Mouse (Mus musculus) liver, embryonic 15.5 days (tissue): ENCODE results near the gene Lrit3. TPM values are rescaled to one million over a fixed set of nuclear protein-coding genes. Genes with fewer than 3 reads are reported as not detected.

Experiments
- ATAC-seq: fragments of 200-750 bp; cut with Nextera tagmentation; 2 replicates; pipeline ENCODE4 v1.8.0; 2017; ENCODE audit warnings: moderate number of reproducible peaks, mild to moderate bottlenecking, moderate library complexity; ENCODE audit not compliant: insufficient read depth
- H3K27ac ChIP-seq: fragments of 300-500 bp; sonication (generic); replicated peaks from 2 replicates; pipeline ENCODE4 v1.5.1; 2015; ENCODE audit warnings: mild to moderate bottlenecking, inconsistent platforms
- H3K27me3 ChIP-seq: fragments of 300-500 bp; sonication (generic); 2 replicates; pipeline ENCODE4 v1.6.1; 2015; ENCODE audit warnings: mild to moderate bottlenecking, inconsistent platforms
- H3K36me3 ChIP-seq: fragments of 300-500 bp; sonication (generic); replicated peaks from 2 replicates; pipeline ENCODE4 v1.6.1; 2015; ENCODE audit warnings: moderate library complexity, mild to moderate bottlenecking, inconsistent platforms
- H3K4me1 ChIP-seq: fragments of 300-500 bp; sonication (generic); replicated peaks from 2 replicates; pipeline ENCODE4 v1.6.1; 2015; ENCODE audit warnings: inconsistent platforms
- H3K4me2 ChIP-seq: fragments of 300-500 bp; sonication (generic); 2 replicates; pipeline ENCODE4 v1.6.1; 2015; ENCODE audit warnings: moderate library complexity, mild to moderate bottlenecking, inconsistent platforms
- H3K4me3 ChIP-seq: fragments of 300-500 bp; sonication (generic); replicated peaks from 2 replicates; pipeline ENCODE4 v1.5.1; 2015; ENCODE audit warnings: mild to moderate bottlenecking, inconsistent platforms
- H3K9ac ChIP-seq: fragments of 300-500 bp; sonication (generic); 2 replicates; pipeline ENCODE4 v1.6.1; 2015; ENCODE audit warnings: moderate library complexity, mild to moderate bottlenecking, inconsistent platforms
- H3K9me3 ChIP-seq: fragments of 300-500 bp; sonication (generic); replicated peaks from 2 replicates; pipeline ENCODE4 v1.6.1; 2016; ENCODE audit warnings: inconsistent platforms
- WGBS: fragments of 180-500 bp; shearing (Covaris S2); methylation state at CpG from one replicate; pipeline ENCODE4 v1.1.7; 2015; ENCODE audit warnings: mixed read lengths; ENCODE audit not compliant: insufficient replicate concordance; 5-methylcytosine and 5-hydroxymethylcytosine counted together
- polyA plus RNA-seq: library from polyadenylated mRNA; unstranded; fragments of >200 nt; fragmentation: Nextera tagmentation; extraction: Ambion mirVana; gene quantifications from 2 replicates; pipeline ENCODE4 v1.2.1, GENCODE M21; 2015

Lrit3 gene
- not detected in 2 replicates for polyA plus RNA-seq

GRCm38 (mm10) chr3:129803765-129804164 is at the start of gene Lrit3:
Gene Lrit3 (minus strand): TSS chr3:129804030.
- no peaks in the 10 kb centered on the region for H3K9me3 ChIP-seq
- WGBS: 67% methylated on average over 10 of the region's 10 CpGs
- no peaks in the 10 kb centered on the region for H3K4me1 ChIP-seq
- H3K27ac ChIP-seq: no peak within 1 kb of the TSS
- H3K4me3 ChIP-seq: no peak within 1 kb of the TSS
- ATAC-seq: no peak
- no peaks in the 10 kb centered on the region for H3K36me3 ChIP-seq
- no peaks in the 10 kb centered on the region for H3K27me3 ChIP-seq
- H3K9ac ChIP-seq: no peak within 1 kb of the TSS
- no peak within 1 kb of the TSS for H3K4me2 ChIP-seq

- H3K4me3 ChIP-seq: no peak overlapping the region
- no peaks in the 10 kb centered on the region for H3K27me3 ChIP-seq
- no peak overlapping the region for H3K4me2 ChIP-seq
- no peak for ATAC-seq
- WGBS: 62% methylated on average over 7 of the region's 7 CpGs
- no peak overlapping the region for H3K9ac ChIP-seq
- no peaks in the 10 kb centered on the region for H3K36me3 ChIP-seq
- H3K27ac ChIP-seq: no peak overlapping the region
- no peaks in the 10 kb centered on the region; the same call in 1 of the 2 replicates for H3K4me1 ChIP-seq
- no peaks in the 10 kb centered on the region for H3K9me3 ChIP-seq
Observed at GRCm38 (mm10) chr3:129846846-129847245, 43.0 kb upstream of the Lrit3 start.

GRCm38 (mm10) chr3:129845868-129846267 is 42.0 kb upstream of the Lrit3 start:
- no peak for ATAC-seq
- no peaks in the 10 kb centered on the region for H3K9me3 ChIP-seq
- 43% methylated on average over 2 of the region's 2 CpGs for WGBS
- H3K4me3 ChIP-seq: no peak overlapping the region
- H3K4me1 ChIP-seq: no peaks in the 10 kb centered on the region; the same call in 1 of the 2 replicates
- no peaks in the 10 kb centered on the region for H3K27me3 ChIP-seq
- H3K36me3 ChIP-seq: no peaks in the 10 kb centered on the region
- H3K27ac ChIP-seq: peak overlapping the region; percentile 19; the same call in 1 of the 2 replicates
- no peak overlapping the region for H3K4me2 ChIP-seq
- H3K9ac ChIP-seq: no peak overlapping the region

GRCm38 (mm10) chr3:129838017-129838416 is 34.2 kb upstream of the Lrit3 start:
- peak; percentile 29; the same call in 1 of the 2 replicates for ATAC-seq
- no peaks in the 10 kb centered on the region for H3K36me3 ChIP-seq
- no peaks in the 10 kb centered on the region for H3K9me3 ChIP-seq
- H3K4me2 ChIP-seq: peak overlapping the region; percentile 21; the same call in 1 of the 2 replicates
- 39% methylated on average over 7 of the region's 7 CpGs for WGBS
- H3K27ac ChIP-seq: no peak overlapping the region
- H3K9ac ChIP-seq: no peak overlapping the region
- H3K27me3 ChIP-seq: no peaks in the 10 kb centered on the region
- H3K4me3 ChIP-seq: peak overlapping the region; percentile 30
- H3K4me1 ChIP-seq: peaks cover 3% of the 10 kb centered on the region; the same call in 1 of the 2 replicates

- no peaks in the 10 kb centered on the region for H3K36me3 ChIP-seq
- no peaks in the 10 kb centered on the region for H3K27me3 ChIP-seq
- no peak overlapping the region for H3K27ac ChIP-seq
- peaks cover 3% of the 10 kb centered on the region; the same call in 1 of the 2 replicates for H3K4me1 ChIP-seq
- ATAC-seq: no peak
- no peak overlapping the region for H3K9ac ChIP-seq
- H3K4me2 ChIP-seq: no peak overlapping the region
- WGBS: 57% methylated on average over 6 of the region's 6 CpGs
- no peaks in the 10 kb centered on the region for H3K9me3 ChIP-seq
- H3K4me3 ChIP-seq: peak overlapping the region; percentile 30; the same call in 1 of the 2 replicates
Observed at GRCm38 (mm10) chr3:129836965-129837364, 33.1 kb upstream of the Lrit3 start.

DNA sequence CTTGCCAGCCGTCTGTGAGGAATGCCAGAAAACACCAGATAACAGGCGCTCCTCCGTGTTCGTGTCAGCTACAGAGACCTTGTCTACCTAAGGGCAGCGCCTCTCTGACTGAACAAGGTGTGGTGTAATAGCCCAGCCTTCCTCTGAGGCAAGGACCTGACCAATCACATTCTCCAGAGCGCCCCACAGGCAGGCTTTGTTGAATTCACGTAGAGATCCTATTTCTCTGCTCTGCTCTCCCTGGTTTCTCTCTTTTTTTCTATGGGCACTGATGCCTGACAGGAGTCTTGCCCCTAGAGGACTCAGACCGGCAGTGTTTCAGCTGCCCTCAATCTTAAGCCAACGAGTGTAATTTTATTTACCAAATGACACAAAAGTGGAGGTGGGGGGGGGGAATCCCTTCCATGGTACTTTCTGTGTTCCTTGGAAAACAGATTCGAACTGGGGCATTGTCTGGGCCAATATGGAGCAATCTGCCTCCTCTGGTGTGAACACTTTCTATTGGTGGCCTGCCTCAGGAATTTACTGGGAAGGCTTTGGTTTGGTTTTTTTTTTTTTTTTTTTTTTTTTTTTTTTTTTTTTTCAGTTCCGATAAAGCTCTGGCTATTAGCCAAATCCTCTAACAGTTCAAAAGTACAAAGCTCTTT is 32.3 kb upstream of the Lrit3 start:
- H3K9me3 ChIP-seq: no peaks in the 10 kb centered on the region
- WGBS: 16% methylated on average over 11 of the region's 11 CpGs
- no peak overlapping the region; the same call in 1 of the 2 replicates for H3K4me3 ChIP-seq
- peak; percentile 37; the same call in 1 of the 2 replicates for ATAC-seq
- H3K9ac ChIP-seq: no peak overlapping the region
- H3K36me3 ChIP-seq: no peaks in the 10 kb centered on the region
- peak overlapping the region; percentile 77 for H3K27ac ChIP-seq
- H3K27me3 ChIP-seq: no peaks in the 10 kb centered on the region
- peaks cover 8% of the 10 kb centered on the region for H3K4me1 ChIP-seq
- H3K4me2 ChIP-seq: peak overlapping the region; percentile 44

GRCm38 (mm10) chr3:129835388-129835934 is 31.6 kb upstream of the Lrit3 start, which contains the start of gene Cfi:
Gene Cfi (plus strand): TSS chr3:129835884.
- no peaks in the 10 kb centered on the region for H3K9me3 ChIP-seq
- H3K4me3 ChIP-seq: peak within 1 kb of the TSS; percentile 30
- H3K9ac ChIP-seq: no peak within 1 kb of the TSS
- H3K36me3 ChIP-seq: no peaks in the 10 kb centered on the region
- H3K27me3 ChIP-seq: no peaks in the 10 kb centered on the region
- H3K4me2 ChIP-seq: peak within 1 kb of the TSS; percentile 44
- peaks cover 13% of the 10 kb centered on the region for H3K4me1 ChIP-seq
- 47% methylated on average over 6 of the region's 6 CpGs for WGBS
- ATAC-seq: no peak
- H3K27ac ChIP-seq: peak within 1 kb of the TSS; percentile 77

DNA sequence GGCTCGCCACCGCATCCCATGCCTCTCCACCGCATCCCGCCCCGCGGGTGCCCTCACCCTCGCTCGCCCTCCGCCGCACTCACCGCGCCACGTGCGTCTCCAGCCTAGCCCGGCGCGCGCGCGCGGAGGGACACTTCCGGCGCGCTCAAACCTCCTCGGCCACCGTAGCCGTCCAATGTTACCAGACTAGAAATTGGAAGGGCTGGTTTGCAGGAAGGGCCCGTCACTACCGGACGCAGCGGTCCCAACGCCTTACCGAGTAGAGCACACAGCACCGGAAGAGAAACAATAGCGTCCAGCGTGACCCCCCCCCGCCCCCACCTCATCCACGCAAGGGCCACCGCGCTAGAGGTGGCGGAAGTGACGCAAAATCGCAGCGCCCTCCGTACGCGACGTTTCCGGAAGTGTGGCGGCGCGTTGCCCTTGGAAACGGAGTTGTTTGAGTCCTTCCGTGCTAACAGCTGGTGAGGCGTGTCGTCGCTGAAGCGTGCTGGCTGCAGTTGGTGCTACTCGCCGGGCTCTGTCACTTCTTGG is 27.3 kb upstream of the Lrit3 start, which contains the start of gene Gar1:
Gene Gar1, minus strand, starts transcription at position 362 of the 534 bp plus-strand sequence.
- H3K4me1 ChIP-seq: peaks cover 33% of the 10 kb centered on the region
- H3K4me3 ChIP-seq: peak within 1 kb of the TSS; percentile 89
- H3K9ac ChIP-seq: peak within 1 kb of the TSS; percentile 63
- H3K4me2 ChIP-seq: peak within 1 kb of the TSS; percentile 96
- peaks cover 23% of the 10 kb centered on the region for H3K36me3 ChIP-seq
- H3K9me3 ChIP-seq: no peaks in the 10 kb centered on the region
- no peaks in the 10 kb centered on the region for H3K27me3 ChIP-seq
- under 1% methylated on average over 60 of the region's 60 CpGs for WGBS
- ATAC-seq: peak; percentile 86
- peak within 1 kb of the TSS; percentile 87 for H3K27ac ChIP-seq

DNA sequence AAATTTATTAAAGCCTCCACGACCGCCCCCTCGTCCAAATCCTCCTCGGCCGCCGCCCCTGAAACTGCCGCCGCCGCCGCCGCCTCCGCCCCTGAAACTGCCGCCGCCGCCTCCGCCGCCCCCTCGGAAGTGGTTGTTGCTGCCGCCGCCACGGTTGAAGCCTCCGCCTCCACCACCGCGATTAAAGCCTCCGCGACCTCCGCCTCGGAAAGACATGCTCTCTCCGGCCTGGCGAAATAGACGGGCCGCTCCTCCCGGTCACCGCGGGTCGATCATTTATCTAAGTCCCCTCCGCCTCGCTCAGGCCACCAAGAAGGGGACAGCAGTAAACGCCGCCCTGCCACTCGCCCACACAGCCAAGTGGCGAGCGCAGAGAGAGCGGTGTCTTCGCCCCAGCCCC is 26.8 kb upstream of the Lrit3 start:
- Histone ChIP-seq H3K27ac (peak overlapping the region; percentile 87), H3K9me3 (no peaks in the 10 kb centered on the region), H3K4me3 (peak overlapping the region; percentile 89), H3K4me2 (peak overlapping the region; percentile 96), H3K36me3 (peaks cover 28% of the 10 kb centered on the region), H3K4me1 (peaks cover 33% of the 10 kb centered on the region), H3K27me3 (no peaks in the 10 kb centered on the region), H3K9ac (peak overlapping the region; percentile 63)
- peak; percentile 11; the same call in 1 of the 2 replicates for ATAC-seq
- WGBS: under 1% methylated on average over 45 of the region's 45 CpGs

DNA sequence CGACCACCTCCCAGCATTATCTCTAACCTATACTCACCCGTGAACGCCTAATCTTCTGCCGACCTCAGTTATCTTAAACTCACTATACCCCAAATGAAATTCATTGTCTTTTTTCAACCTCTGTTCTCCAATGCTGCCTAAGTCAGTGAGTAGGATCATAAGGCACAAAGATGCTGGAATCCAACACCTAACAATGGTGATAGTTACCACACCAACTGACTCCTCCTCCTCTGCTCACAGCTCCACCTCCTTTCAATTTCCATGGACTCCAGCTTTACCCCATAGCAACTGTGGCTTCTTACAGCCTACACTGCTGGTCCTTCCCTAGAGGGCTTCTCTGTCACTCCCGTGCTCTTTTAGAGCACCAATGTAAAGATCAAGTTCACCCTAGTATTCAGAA is 23.9 kb upstream of the Lrit3 start:
- Histone ChIP-seq H3K4me3 (no peak overlapping the region), H3K36me3 (peaks cover 47% of the 10 kb centered on the region), H3K4me2 (no peak overlapping the region), H3K4me1 (peaks cover 33% of the 10 kb centered on the region), H3K9ac (no peak overlapping the region), H3K27ac (no peak overlapping the region), H3K27me3 (no peaks in the 10 kb centered on the region), H3K9me3 (no peaks in the 10 kb centered on the region)
- no peak for ATAC-seq
- 61% methylated on average over 5 of the region's 5 CpGs for WGBS

- no peak overlapping the region for H3K27ac ChIP-seq
- H3K4me3 ChIP-seq: no peak overlapping the region
- peaks cover 47% of the 10 kb centered on the region for H3K36me3 ChIP-seq
- H3K27me3 ChIP-seq: no peaks in the 10 kb centered on the region
- no peak for ATAC-seq
- no peaks in the 10 kb centered on the region for H3K9me3 ChIP-seq
- H3K4me2 ChIP-seq: no peak overlapping the region
- H3K4me1 ChIP-seq: peaks cover 32% of the 10 kb centered on the region
- WGBS: 81% methylated on average over 10 of the region's 10 CpGs
- H3K9ac ChIP-seq: no peak overlapping the region
Observed at GRCm38 (mm10) chr3:129826691-129827090, 22.9 kb upstream of the Lrit3 start.
